Mouse (Mus musculus) gastrocnemius, adult 2 months (tissue): ENCODE results near the gene Ube2e1. TPM values are rescaled to one million over a fixed set of nuclear protein-coding genes. Genes with fewer than 3 reads are reported as not detected.
A peak's percentile ranks its signal among the peaks of the same experiment; 100 is the strongest.

Experiments used
- DNase-seq: peaks from one replicate; pipeline ENCODE4 v3.0.0; 2022
- H3K27ac ChIP-seq: fragments of 200-600 bp; 2 replicates; pipeline ENCODE4 v1.8.1; 2022; ENCODE audit warnings: mild to moderate bottlenecking
- H3K4me3 ChIP-seq: fragments of 200-600 bp; 2 replicates; pipeline ENCODE4 v1.8.1; 2022; ENCODE audit warnings: mild to moderate bottlenecking, moderate library complexity
- CTCF ChIP-seq: fragments of 200-600 bp; IDR thresholded peaks from 2 replicates; pipeline ENCODE4 v1.8.1; 2022; ENCODE audit warnings: antibody characterized with exemption, mild to moderate bottlenecking, moderate library complexity
- intact Hi-C: fragments of 180-260 bp; cut with DNase I; formaldehyde crosslinking; loops from one replicate; pipeline ENCODE4 v1.15.1; 2025
- total RNA-seq, 2 experiments: library from RNA; stranded (reverse); gene quantifications; 2 replicates each; pipeline ENCODE4 v1.2.3; 2021

Ube2e1 gene
- total RNA-seq, 2 experiments from 2014 or later: 86.5 to 95.5 TPM

DNA sequence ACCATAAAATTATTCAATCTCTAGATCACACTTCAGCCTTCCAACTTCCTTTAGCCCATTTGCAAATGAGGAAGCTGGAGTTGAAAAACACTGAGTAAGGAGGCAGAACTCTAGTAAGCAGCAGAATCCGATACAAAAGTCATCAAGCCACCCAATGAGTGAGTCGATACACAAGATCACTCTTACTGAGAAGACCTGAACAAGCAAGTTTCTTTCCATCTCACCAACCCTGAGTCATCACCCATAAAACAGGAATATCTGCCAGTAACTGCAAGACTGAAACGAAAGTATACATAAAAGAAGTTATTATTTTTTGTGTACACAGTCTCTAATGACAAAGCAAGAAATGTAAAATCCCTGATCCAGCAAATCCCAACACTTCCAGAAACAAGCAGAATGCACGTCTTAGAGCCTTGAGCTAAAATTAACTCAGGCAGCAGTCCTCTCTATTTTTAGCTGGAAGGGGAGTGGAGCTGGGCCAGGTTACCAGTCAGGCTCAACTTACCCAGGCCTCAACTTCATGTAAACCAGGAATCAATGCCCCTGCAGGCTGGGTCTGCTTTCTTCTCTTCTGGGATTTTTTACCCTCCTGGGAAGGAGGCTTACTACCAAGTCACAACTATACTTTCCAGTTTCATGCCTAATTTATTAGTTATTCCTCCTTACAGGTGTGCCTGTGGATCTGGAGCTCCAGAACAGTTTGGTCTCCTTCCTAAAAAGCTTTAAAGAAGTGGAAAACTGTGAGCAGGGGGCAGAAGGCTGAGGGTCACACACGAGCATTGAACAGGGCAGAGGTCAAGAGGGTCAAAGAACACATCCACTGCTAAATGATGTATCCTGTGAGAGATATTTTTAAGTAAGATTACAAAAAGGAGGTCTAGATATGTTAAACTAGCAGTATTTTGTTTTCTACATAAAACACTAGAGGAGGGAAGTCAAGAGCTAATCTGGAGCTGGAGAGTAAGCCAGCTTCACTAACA, 97.4 kb downstream of the Ube2e1 start:
- DNase-seq: peak; percentile 79
- H3K4me3 ChIP-seq: peak overlapping the region; percentile 65
- TF ChIP-seq CTCF: no peak
- intact Hi-C loops: no loop called here
- peak overlapping the region; percentile 100 for H3K27ac ChIP-seq

DNA sequence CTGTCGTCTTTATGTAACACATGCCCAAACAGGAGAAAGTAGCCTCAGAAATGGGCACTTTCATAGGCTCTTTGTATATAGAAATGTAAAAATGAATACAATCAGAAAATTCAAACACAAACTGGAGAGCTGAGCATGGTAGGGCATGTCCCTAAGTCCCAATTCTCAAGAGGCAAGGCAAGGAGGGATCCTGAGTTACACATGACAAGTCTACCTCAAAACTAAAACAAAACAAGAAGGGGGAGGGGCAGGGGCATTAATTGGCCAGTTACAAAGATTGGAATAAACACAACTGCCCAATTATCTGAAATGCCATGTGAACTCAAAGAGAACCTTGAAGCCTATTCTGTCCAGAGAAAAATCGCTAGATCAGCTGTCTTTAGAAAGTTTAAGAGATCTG, 98.6 kb downstream of the Ube2e1 start:
- TF ChIP-seq CTCF: no peak
- intact Hi-C loops: no loop called here
- DNase-seq: no peak
- peak overlapping the region; percentile 100 for H3K27ac ChIP-seq
- H3K4me3 ChIP-seq: peak overlapping the region; percentile 65

Other genes starting within 250 kb of the Ube2e1 start
- 10 to 100 TPM; 49.9 to 91.6 TPM for gene Nr1d2, start 92.7 kb downstream of the Ube2e1 start, total RNA-seq
- gene Nkiras1, start 60.7 kb downstream of the Ube2e1 start, total RNA-seq: 10 to 100 TPM; 30.1 to 44.9 TPM
- 100 to 1,000 TPM; 519 to 581 TPM for gene Rpl15, start 60.5 kb downstream of the Ube2e1 start, total RNA-seq